Mouse (Mus musculus) adrenal gland, adult 8-10 months (tissue): Measurements from ENCODE around the gene Nek8. TPM values are rescaled to one million over a fixed set of nuclear protein-coding genes. Genes with fewer than 3 reads are reported as not detected.
"Not testable (repeated sequence)": the region's sequence is repeated elsewhere in the genome, so short reads cannot be mapped to it uniquely, and the experiment has no call there.

ENCODE experiments used
- DNase-seq: peaks from one replicate; pipeline ENCODE4 v3.0.0; 2022
- total RNA-seq, 4 experiments: library from RNA; stranded (reverse); gene quantifications; 2 replicates each; pipeline ENCODE4 v1.2.4; 2022

Nek8 gene
- total RNA-seq = 10 to 100 TPM; 10.7 to 29.6 (median 21.6) TPM

GRCm38 (mm10) chr11:78176402-78176862 is at the start of gene Nek8, which contains the start of gene Tlcd1:
Gene Nek8 (minus strand): TSS chr11:78176675.
Gene Tlcd1 (plus strand): TSS chr11:78176711.
- DNase-seq = peak; percentile 92

GRCm38 (mm10) chr11:78223586-78223985 is 47.1 kb upstream of the Nek8 start:
- DNase-seq = no peak

GRCm38 (mm10) chr11:78215709-78216317 is 39.3 kb upstream of the Nek8 start:
- no peak for DNase-seq

- DNase-seq = no peak
Measured at GRCm38 (mm10) chr11:78213086-78213817, 36.8 kb upstream of the Nek8 start.

- no peak for DNase-seq
Measured at GRCm38 (mm10) chr11:78211513-78211912, 35.0 kb upstream of the Nek8 start.

GRCm38 (mm10) chr11:78210615-78211014 is 34.1 kb upstream of the Nek8 start:
- DNase-seq = no peak

GRCm38 (mm10) chr11:78209886-78210285 is 33.4 kb upstream of the Nek8 start:
- no peak for DNase-seq

- DNase-seq = no peak
Measured at GRCm38 (mm10) chr11:78207190-78207589, 30.7 kb upstream of the Nek8 start.

GRCm38 (mm10) chr11:78205361-78206206 is 29.1 kb upstream of the Nek8 start:
- no peak for DNase-seq

GRCm38 (mm10) chr11:78204287-78204686 is 27.8 kb upstream of the Nek8 start:
- DNase-seq = peak; percentile 60

GRCm38 (mm10) chr11:78202372-78202771 is 25.9 kb upstream of the Nek8 start:
- DNase-seq = no peak

GRCm38 (mm10) chr11:78195101-78195863 is 18.8 kb upstream of the Nek8 start:
- DNase-seq = no peak

- DNase-seq = peak; percentile 80
Measured at GRCm38 (mm10) chr11:78194411-78195100, 18.1 kb upstream of the Nek8 start.

- no peak for DNase-seq
Measured at GRCm38 (mm10) chr11:78193113-78193512, 16.6 kb upstream of the Nek8 start, which contains the start of gene Proca1. Gene Proca1 (plus strand): TSS chr11:78193392.

GRCm38 (mm10) chr11:78190041-78190440 is 13.6 kb upstream of the Nek8 start:
- no peak for DNase-seq

GRCm38 (mm10) chr11:78189234-78190040 is 13.0 kb upstream of the Nek8 start:
- DNase-seq = no peak

GRCm38 (mm10) chr11:78188331-78189233 is 12.1 kb upstream of the Nek8 start, which contains the start of gene Rab34:
Gene Rab34 (plus strand): TSS chr11:78188430.
- peak; percentile 69 for DNase-seq

- DNase-seq = not testable (repeated sequence)
Measured at GRCm38 (mm10) chr11:78184702-78185101, 8.2 kb upstream of the Nek8 start.

- DNase-seq = no peak
Measured at GRCm38 (mm10) chr11:78183884-78184514, 7.5 kb upstream of the Nek8 start.
